27 mouse cellular contexts compared by ENCODE assay signal in genomic region chr6:84219119-84219518, GRCm38 (mm10).
A peak's percentile ranks its signal among the peaks of the same experiment; 100 is the strongest.
DNase-seq lines count a peak whose midpoint lies in the region; ATAC-seq and TF ChIP-seq lines count a peak whose summit lies in the region.
"Had no signal": no experiment of that assay in that cellular context is flagged by ENCODE, and none has a peak within 500 bp of the region (broad histone marks: within the 10 kb centered on the region; RNA-seq: fewer than 3 reads in every experiment).

No protein-coding gene starts in this region.

- H3K4me1 ChIP-seq in heart, embryonic 10.5 days: peaks cover 9% of the 10 kb centered on the region; the same call in 1 of the 2 replicates
- H3K4me1 ChIP-seq in heart, embryonic 16.5 days (ENCODE audit: control insufficient read depth, insufficient read depth, low read length): peaks cover 6% of the 10 kb centered on the region; the same call in 1 of the 2 replicates
- peaks cover 6% of the 10 kb centered on the region; the same call in 1 of the 2 replicates for H3K4me1 ChIP-seq in heart, embryonic 11.5 days (ENCODE audit: control insufficient read depth, insufficient read depth, low read length)
- H3K4me1 ChIP-seq in embryonic fibroblast, embryonic 13.5 days (ENCODE audit: control insufficient read depth, insufficient read depth, low read length): no peaks in the 10 kb centered on the region
- H3K4me1 ChIP-seq in limb, embryonic 15.5 days: peaks cover 27% of the 10 kb centered on the region
- no peaks in the 10 kb centered on the region for H3K4me1 ChIP-seq in kidney, embryonic 14.5 days (ENCODE audit: control insufficient read depth, insufficient read depth, low read length)
- H3K4me1 ChIP-seq: hindbrain, embryonic 12.5 days; intestine, embryonic 15.5 days; midbrain, embryonic 13.5 days; neural tube, embryonic 13.5 days had no signal

- no peaks in the 10 kb centered on the region for H3K36me3 ChIP-seq in heart, embryonic 10.5 days
- no peaks in the 10 kb centered on the region for H3K36me3 ChIP-seq in heart, embryonic 16.5 days (ENCODE audit: control insufficient read depth, insufficient read depth)
- no peaks in the 10 kb centered on the region for H3K36me3 ChIP-seq in heart, embryonic 11.5 days (ENCODE audit: control insufficient read depth, insufficient read depth, low read length)
- H3K36me3 ChIP-seq in limb, embryonic 15.5 days: no peaks in the 10 kb centered on the region
- no peaks in the 10 kb centered on the region for H3K36me3 ChIP-seq in kidney, embryonic 14.5 days (ENCODE audit: control insufficient read depth, insufficient read depth, low read length)
- H3K36me3 ChIP-seq: hindbrain, embryonic 12.5 days; intestine, embryonic 15.5 days; midbrain, embryonic 13.5 days; neural tube, embryonic 13.5 days had no signal

- no peak overlapping the region for H3K4me3 ChIP-seq in heart, embryonic 10.5 days
- no peak overlapping the region for H3K4me3 ChIP-seq in heart, embryonic 16.5 days (ENCODE audit: low read length)
- no peak overlapping the region for H3K4me3 ChIP-seq in heart, embryonic 11.5 days (ENCODE audit: low read depth, low read length)
- no peak overlapping the region for H3K4me3 ChIP-seq in embryonic fibroblast, embryonic 13.5 days (ENCODE audit: insufficient read depth, low read length)
- no peak overlapping the region for H3K4me3 ChIP-seq in limb, embryonic 15.5 days
- H3K4me3 ChIP-seq in kidney, embryonic 14.5 days (ENCODE audit: low read length): no peak overlapping the region
- H3K4me3 ChIP-seq: gastrocnemius, adult 2 months; hindbrain, embryonic 12.5 days; intestine, embryonic 15.5 days; midbrain, embryonic 13.5 days; neural tube, embryonic 13.5 days had no signal

- TF ChIP-seq CTCF in embryonic fibroblast, embryonic 13.5 days (IDR thresholded peaks at IDR 0.05; ENCODE audit: borderline replicate concordance, insufficient read depth, low read length): no peak

- WGBS in heart, embryonic 10.5 days: 68% methylated on average over 11 of the region's 11 CpGs
- WGBS in heart, embryonic 16.5 days: 55% methylated on average over 11 of the region's 11 CpGs
- 70% methylated on average over 11 of the region's 11 CpGs for WGBS in heart, embryonic 11.5 days (ENCODE audit: insufficient replicate concordance)
- 33% methylated on average over 11 of the region's 11 CpGs for WGBS in limb, embryonic 15.5 days
- 78% methylated on average over 11 of the region's 11 CpGs for WGBS in kidney, embryonic 14.5 days

- H3K27ac ChIP-seq in heart, embryonic 10.5 days: peak overlapping the region; percentile 9; the same call in 1 of the 2 replicates
- no peak overlapping the region for H3K27ac ChIP-seq in heart, embryonic 16.5 days (ENCODE audit: low read length)
- no peak overlapping the region for H3K27ac ChIP-seq in heart, embryonic 11.5 days (ENCODE audit: low read depth, low read length)
- H3K27ac ChIP-seq in embryonic fibroblast, embryonic 13.5 days (ENCODE audit: insufficient read depth, low read length): peak overlapping the region; percentile 21; the same call in 1 of the 2 replicates
- peak overlapping the region; percentile 77 for H3K27ac ChIP-seq in limb, embryonic 15.5 days
- H3K27ac ChIP-seq in kidney, embryonic 14.5 days (ENCODE audit: low read depth, low read length): no peak overlapping the region
- H3K27ac ChIP-seq: gastrocnemius, adult 2 months; hindbrain, embryonic 12.5 days; hindbrain, postnatal 0 days; intestine, embryonic 15.5 days; liver, embryonic 14.5 days; macrophage; midbrain, embryonic 13.5 days; neural tube, embryonic 13.5 days had no signal

- no peaks in the 10 kb centered on the region for H3K27me3 ChIP-seq in heart, embryonic 10.5 days (ENCODE audit: insufficient read depth, poor library complexity, severe bottlenecking)
- H3K27me3 ChIP-seq in heart, embryonic 16.5 days (ENCODE audit: control insufficient read depth, insufficient read depth, low read length): no peaks in the 10 kb centered on the region
- no peaks in the 10 kb centered on the region for H3K27me3 ChIP-seq in heart, embryonic 11.5 days (ENCODE audit: control insufficient read depth, insufficient read depth, low read length)
- no peaks in the 10 kb centered on the region for H3K27me3 ChIP-seq in limb, embryonic 15.5 days
- no peaks in the 10 kb centered on the region for H3K27me3 ChIP-seq in kidney, embryonic 14.5 days (ENCODE audit: control insufficient read depth, insufficient read depth, low read length)
- H3K27me3 ChIP-seq: hindbrain, embryonic 12.5 days; intestine, embryonic 15.5 days; midbrain, embryonic 13.5 days; neural tube, embryonic 13.5 days had no signal

- peak; percentile 56; the same call in 1 of the 2 replicates for ATAC-seq in heart, embryonic 16.5 days (replicated peaks; ENCODE audit: extremely low read depth, insufficient read depth, low FRiP score)
- no peak for ATAC-seq in heart, embryonic 11.5 days (replicated peaks; ENCODE audit: insufficient number of reproducible peaks, low FRiP score, low TSS enrichment)
- peak; percentile 64 for ATAC-seq in limb, embryonic 15.5 days (ENCODE audit: insufficient number of reproducible peaks, low FRiP score, low TSS enrichment, low read depth)
- no peak for ATAC-seq in kidney, embryonic 14.5 days (ENCODE audit: low FRiP score, low TSS enrichment)
- ATAC-seq: activated CD4-positive, CD25-positive, alpha-beta regulatory T cell, adult 4 months; forebrain, embryonic 14.5 days; hindbrain, postnatal 0 days; intestine, embryonic 15.5 days; midbrain, embryonic 13.5 days had no signal

- H3K4me2 ChIP-seq in heart, embryonic 16.5 days (ENCODE audit: low read depth, low read length): no peak overlapping the region
- no peak overlapping the region for H3K4me2 ChIP-seq in heart, embryonic 11.5 days
- no peak overlapping the region for H3K4me2 ChIP-seq in limb, embryonic 15.5 days
- no peak overlapping the region for H3K4me2 ChIP-seq in kidney, embryonic 14.5 days (replicated peaks; ENCODE audit: low read depth, low read length)
- H3K4me2 ChIP-seq: hindbrain, embryonic 12.5 days; intestine, embryonic 15.5 days; midbrain, embryonic 13.5 days; neural tube, embryonic 13.5 days had no signal

- intact Hi-C loops in heart, postnatal 10 days (cut with DNase I): no loop called here

- no peaks in the 10 kb centered on the region for H3K9me3 ChIP-seq in heart, embryonic 10.5 days
- no peaks in the 10 kb centered on the region for H3K9me3 ChIP-seq in heart, embryonic 16.5 days (replicated peaks; ENCODE audit: control insufficient read depth, low read length)
- H3K9me3 ChIP-seq in heart, embryonic 11.5 days (replicated peaks; ENCODE audit: control insufficient read depth, low read length): no peaks in the 10 kb centered on the region
- H3K9me3 ChIP-seq in limb, embryonic 15.5 days: no peaks in the 10 kb centered on the region
- no peaks in the 10 kb centered on the region for H3K9me3 ChIP-seq in kidney, embryonic 14.5 days (ENCODE audit: control insufficient read depth, low read length)
- H3K9me3 ChIP-seq: hindbrain, embryonic 12.5 days; intestine, embryonic 15.5 days; midbrain, embryonic 13.5 days; neural tube, embryonic 13.5 days had no signal

- no peak for TF ChIP-seq POLR2A in embryonic fibroblast, embryonic 13.5 days (IDR thresholded peaks at IDR 0.05; ENCODE audit: low read depth, low read length)

- peak overlapping the region; percentile 21; the same call in 1 of the 2 replicates for H3K9ac ChIP-seq in heart, embryonic 16.5 days (ENCODE audit: low read length)
- H3K9ac ChIP-seq in heart, embryonic 11.5 days (ENCODE audit: low read depth, low read length): no peak overlapping the region
- no peak overlapping the region for H3K9ac ChIP-seq in limb, embryonic 15.5 days
- no peak overlapping the region for H3K9ac ChIP-seq in kidney, embryonic 14.5 days (ENCODE audit: low read depth, low read length)
- H3K9ac ChIP-seq: hindbrain, embryonic 12.5 days; intestine, embryonic 15.5 days; liver, embryonic 14.5 days; midbrain, embryonic 13.5 days; neural tube, embryonic 13.5 days had no signal

- DNase-seq in heart, embryonic 10.5 days (ENCODE audit: low spot score): no peak
- DNase-seq in heart, postnatal 10 days: no peak
- DNase-seq in spleen, adult 12 weeks (ENCODE audit: low spot score): no peak
- DNase-seq: adrenal gland, adult 8-10 months; cerebellum, adult 8-10 months; cerebellum, postnatal 25 days; gastrocnemius, adult 2 months; gastrocnemius, postnatal 36 days; kidney, adult 8-10 months; kidney, postnatal 10 days; layer of hippocampus, postnatal 36 days; lung, adult 2 months; lung, postnatal 10 days had no signal

Comparison
In these comparisons a context has a peak if more than half of its experiments do, and no peak if none do; other contexts are left out.
1. H3K27ac ChIP-seq: peak in heart, embryonic 10.5 days (single experiment), embryonic fibroblast, embryonic 13.5 days (single experiment) and limb, embryonic 15.5 days (single experiment); none in heart, embryonic 16.5 days (single experiment), heart, embryonic 11.5 days (single experiment) and kidney, embryonic 14.5 days (single experiment).
2. ATAC-seq: peak in heart, embryonic 16.5 days (single experiment) and limb, embryonic 15.5 days (single experiment); none in heart, embryonic 11.5 days (single experiment) and kidney, embryonic 14.5 days (single experiment).